In genomic region chr19:6023930-6024329, GRCm38 (mm10) we compare ENCODE assay signal across 26 mouse cellular contexts. TPM values are rescaled to one million over a fixed set of nuclear protein-coding genes. Genes with fewer than 3 reads are reported as not detected.
A peak's percentile ranks its signal among the peaks of the same experiment; 100 is the strongest.
DNase-seq lines count a peak whose midpoint lies in the region; ATAC-seq and TF ChIP-seq lines count a peak whose summit lies in the region.
"Had no signal": no experiment of that assay in that cellular context is flagged by ENCODE, and none has a peak within 500 bp of the region (broad histone marks: within the 10 kb centered on the region; RNA-seq: fewer than 3 reads in every experiment).

No protein-coding gene starts in this region.

- ATAC-seq in hindbrain, postnatal 0 days = no peak
- ATAC-seq in midbrain, embryonic 11.5 days (ENCODE audit: low FRiP score) = no peak
- ATAC-seq in midbrain, embryonic 16.5 days = no peak
- no peak for ATAC-seq in erythroid progenitor cell, adult 5-6 weeks (replicated peaks; ENCODE audit: low FRiP score, poor library complexity, severe bottlenecking)
- ATAC-seq in cerebellum, adult (ENCODE audit: insufficient number of reproducible peaks, low FRiP score, low TSS enrichment) = no peak
- ATAC-seq: forebrain, embryonic 16.5 days; hindbrain, embryonic 16.5 days; intestine, embryonic 15.5 days; midbrain, embryonic 15.5 days had no signal

- WGBS in hindbrain, embryonic 10.5 days = 85% methylated on average over 7 of the region's 7 CpGs
- 83% methylated on average over 7 of the region's 7 CpGs for whole genome bisulfite sequencing in hindbrain, postnatal 0 days
- WGBS in midbrain, embryonic 11.5 days = 90% methylated on average over 7 of the region's 7 CpGs
- WGBS in midbrain, embryonic 16.5 days = 85% methylated on average over 7 of the region's 7 CpGs

- no peaks in the 10 kb centered on the region for H3K9me3 ChIP-seq in hindbrain, embryonic 10.5 days
- no peaks in the 10 kb centered on the region for H3K9me3 ChIP-seq in hindbrain, postnatal 0 days (ENCODE audit: low read length)
- H3K9me3 ChIP-seq in midbrain, embryonic 11.5 days (ENCODE audit: control insufficient read depth, low read length) = no peaks in the 10 kb centered on the region
- no peaks in the 10 kb centered on the region for H3K9me3 ChIP-seq in midbrain, embryonic 16.5 days (replicated peaks; ENCODE audit: control insufficient read depth, low read length, poor library complexity, severe bottlenecking)
- H3K9me3 ChIP-seq: embryonic facial prominence, embryonic 13.5 days; G1E; heart, embryonic 13.5 days; intestine, embryonic 15.5 days; midbrain, embryonic 15.5 days had no signal

- TF ChIP-seq CTCF in hindbrain, postnatal 0 days (IDR thresholded peaks at IDR 0.05; ENCODE audit: low read depth) = no peak

- H3K4me1 ChIP-seq in hindbrain, embryonic 10.5 days (replicated peaks) = peaks cover 9% of the 10 kb centered on the region; the same call in 1 of the 2 replicates
- no peaks in the 10 kb centered on the region for H3K4me1 ChIP-seq in hindbrain, postnatal 0 days (ENCODE audit: insufficient read depth, low read length)
- no peaks in the 10 kb centered on the region for H3K4me1 ChIP-seq in midbrain, embryonic 11.5 days (ENCODE audit: control insufficient read depth, insufficient read depth, low read length)
- H3K4me1 ChIP-seq in midbrain, embryonic 16.5 days (ENCODE audit: control insufficient read depth, insufficient read depth, low read length) = no peaks in the 10 kb centered on the region
- H3K4me1 ChIP-seq: embryonic facial prominence, embryonic 13.5 days; heart, embryonic 13.5 days; midbrain, embryonic 15.5 days had no signal

- no peak overlapping the region for H3K9ac ChIP-seq in hindbrain, postnatal 0 days (replicated peaks; ENCODE audit: low read length)
- H3K9ac ChIP-seq in midbrain, embryonic 11.5 days (ENCODE audit: low read length) = peak overlapping the region; percentile 20; the same call in 1 of the 2 replicates
- H3K9ac ChIP-seq in midbrain, embryonic 16.5 days (ENCODE audit: low read depth, low read length) = no peak overlapping the region
- H3K9ac ChIP-seq: embryonic facial prominence, embryonic 13.5 days; heart, embryonic 13.5 days; intestine, embryonic 15.5 days; midbrain, embryonic 15.5 days had no signal

- H3K36me3 ChIP-seq in hindbrain, embryonic 10.5 days = no peaks in the 10 kb centered on the region
- H3K36me3 ChIP-seq in hindbrain, postnatal 0 days (ENCODE audit: insufficient read depth, low read length) = no peaks in the 10 kb centered on the region
- H3K36me3 ChIP-seq in midbrain, embryonic 11.5 days (ENCODE audit: control insufficient read depth, insufficient read depth, low read length) = no peaks in the 10 kb centered on the region
- H3K36me3 ChIP-seq in midbrain, embryonic 16.5 days (ENCODE audit: control insufficient read depth, insufficient read depth, low read length) = no peaks in the 10 kb centered on the region
- H3K36me3 ChIP-seq: embryonic facial prominence, embryonic 13.5 days; heart, embryonic 13.5 days; intestine, embryonic 15.5 days; midbrain, embryonic 15.5 days had no signal

- no peak overlapping the region for H3K4me2 ChIP-seq in hindbrain, postnatal 0 days (ENCODE audit: low read depth, low read length)
- no peak overlapping the region for H3K4me2 ChIP-seq in midbrain, embryonic 11.5 days
- H3K4me2 ChIP-seq in midbrain, embryonic 16.5 days (ENCODE audit: low read length) = no peak overlapping the region
- H3K4me2 ChIP-seq: embryonic facial prominence, embryonic 13.5 days; heart, embryonic 13.5 days; intestine, embryonic 15.5 days; liver, embryonic 11.5 days; midbrain, embryonic 15.5 days had no signal

- 0 out of 2 replicates have a peak overlapping the region, but pooled peaks have one; percentile 6 for H3K27ac ChIP-seq in hindbrain, embryonic 10.5 days
- H3K27ac ChIP-seq in hindbrain, postnatal 0 days = no peak overlapping the region
- no peak overlapping the region for H3K27ac ChIP-seq in midbrain, embryonic 11.5 days (ENCODE audit: low read depth, low read length)
- no peak overlapping the region for H3K27ac ChIP-seq in midbrain, embryonic 16.5 days (ENCODE audit: low read length)
- H3K27ac ChIP-seq: embryonic facial prominence, embryonic 13.5 days; heart, embryonic 13.5 days; intestine, embryonic 15.5 days; midbrain, embryonic 15.5 days had no signal

- peaks cover 5% of the 10 kb centered on the region; the same call in 1 of the 2 replicates for H3K27me3 ChIP-seq in hindbrain, embryonic 10.5 days (ENCODE audit: insufficient read depth, poor library complexity, severe bottlenecking)
- H3K27me3 ChIP-seq in hindbrain, postnatal 0 days (ENCODE audit: insufficient read depth, low read length) = no peaks in the 10 kb centered on the region
- no peaks in the 10 kb centered on the region for H3K27me3 ChIP-seq in midbrain, embryonic 11.5 days (ENCODE audit: control insufficient read depth, insufficient read depth, low read length)
- H3K27me3 ChIP-seq in midbrain, embryonic 16.5 days (ENCODE audit: control insufficient read depth, insufficient read depth, low read depth, low read length) = no peaks in the 10 kb centered on the region
- H3K27me3 ChIP-seq: embryonic facial prominence, embryonic 13.5 days; intestine, embryonic 15.5 days; midbrain, embryonic 15.5 days had no signal

- H3K4me3 ChIP-seq in hindbrain, embryonic 10.5 days = no peak overlapping the region
- H3K4me3 ChIP-seq in hindbrain, postnatal 0 days (ENCODE audit: low read length) = no peak overlapping the region
- no peak overlapping the region for H3K4me3 ChIP-seq in midbrain, embryonic 11.5 days (ENCODE audit: low read depth, low read length)
- H3K4me3 ChIP-seq in midbrain, embryonic 16.5 days (ENCODE audit: low read depth, low read length) = no peak overlapping the region
- H3K4me3 ChIP-seq: embryonic facial prominence, embryonic 13.5 days; heart, embryonic 13.5 days; intestine, embryonic 15.5 days; midbrain, embryonic 15.5 days had no signal

- DNase-seq in hindbrain, embryonic 10.5 days (ENCODE audit: low spot score) = no peak
- no peak for DNase-seq in hindbrain, postnatal 0 days (ENCODE audit: low spot score)
- no peak for DNase-seq in midbrain, embryonic 11.5 days (ENCODE audit: low spot score, missing footprints)
- DNase-seq in adrenal gland, postnatal 10 days = peak; percentile 63
- DNase-seq in testis, postnatal 14 days (ENCODE audit: low spot score) = peak; percentile 71
- DNase-seq: cerebellum, adult 18-20 months; cerebellum, postnatal 10 days; gastrocnemius, postnatal 10 days; heart, postnatal 10 days; kidney, adult 8-10 months; kidney, postnatal 10 days; layer of hippocampus, adult 9-11 months; right cerebral cortex, postnatal 25 days; thymus, adult 2 months; thymus, postnatal 36 days had no signal

RNA-seq across cellular contexts. Expression of gene Capn1, which starts 8.2 kb away (rescaled TPM):
- polyA plus RNA-seq in hindbrain, embryonic 10.5 days (2016; fragmentation: Nextera tagmentation; extraction: Ambion mirVana) = 5.9 and 6.5 TPM in 2 replicates
- total RNA-seq in hindbrain, postnatal 0 days (2014; rRNA removed) = 13.6 and 15.7 TPM in 2 replicates
- 4.6 and 4.8 TPM in 2 replicates for polyA plus RNA-seq in hindbrain, postnatal 0 days (2015; fragmentation: Nextera tagmentation; extraction: Ambion mirVana)
- 3.9 and 4.0 TPM in 2 replicates for polyA plus RNA-seq in midbrain, embryonic 11.5 days (2014; fragmentation: Nextera tagmentation; extraction: Ambion mirVana)
- polyA plus RNA-seq in midbrain, embryonic 16.5 days (2015; fragmentation: Nextera tagmentation; extraction: Ambion mirVana) = 3.0 and 3.2 TPM in 2 replicates
- 10 to 100 TPM; 31.3 to 40.0 TPM for total RNA-seq in adrenal gland, postnatal 10 days (2021)
- total RNA-seq in erythroid progenitor cell, adult 5-6 weeks (2015; ENCODE audit: low replicate concordance) = 38.1 and 49.7 TPM in 2 replicates
- total RNA-seq in erythroid progenitor cell, adult 5-6 weeks (2017; ENCODE audit: low replicate concordance) = 63.8 and 64.3 TPM in 2 replicates

RNA-seq across cellular contexts. Expression of gene Syvn1, which starts 22.4 kb away (rescaled TPM):
- 37.0 and 39.2 TPM in 2 replicates for polyA plus RNA-seq in hindbrain, embryonic 10.5 days (2016; fragmentation: Nextera tagmentation; extraction: Ambion mirVana)
- total RNA-seq in hindbrain, postnatal 0 days (2014; rRNA removed) = 27.6 and 34.1 TPM in 2 replicates
- polyA plus RNA-seq in hindbrain, postnatal 0 days (2015; fragmentation: Nextera tagmentation; extraction: Ambion mirVana) = 26.8 and 29.8 TPM in 2 replicates
- 18.6 and 23.1 TPM in 2 replicates for polyA plus RNA-seq in midbrain, embryonic 11.5 days (2014; fragmentation: Nextera tagmentation; extraction: Ambion mirVana)
- polyA plus RNA-seq in midbrain, embryonic 16.5 days (2015; fragmentation: Nextera tagmentation; extraction: Ambion mirVana) = 31.5 and 34.5 TPM in 2 replicates
- total RNA-seq in adrenal gland, postnatal 10 days (2021) = 10 to 100 TPM; 40.5 to 43.7 TPM
- total RNA-seq in erythroid progenitor cell, adult 5-6 weeks (2015; ENCODE audit: low replicate concordance) = 29.3 and 45.8 TPM in 2 replicates
- 16.8 and 20.8 TPM in 2 replicates for total RNA-seq in erythroid progenitor cell, adult 5-6 weeks (2017; ENCODE audit: low replicate concordance)

RNA-seq across cellular contexts. Expression of gene Mrpl49, which starts 33.7 kb away (rescaled TPM):
- 77.8 and 81.7 TPM in 2 replicates for polyA plus RNA-seq in hindbrain, embryonic 10.5 days (2016; fragmentation: Nextera tagmentation; extraction: Ambion mirVana)
- total RNA-seq in hindbrain, postnatal 0 days (2014; rRNA removed) = 34.4 and 36.2 TPM in 2 replicates
- 52.4 and 54.9 TPM in 2 replicates for polyA plus RNA-seq in hindbrain, postnatal 0 days (2015; fragmentation: Nextera tagmentation; extraction: Ambion mirVana)
- 88.0 and 92.5 TPM in 2 replicates for polyA plus RNA-seq in midbrain, embryonic 11.5 days (2014; fragmentation: Nextera tagmentation; extraction: Ambion mirVana)
- polyA plus RNA-seq in midbrain, embryonic 16.5 days (2015; fragmentation: Nextera tagmentation; extraction: Ambion mirVana) = 58.5 and 59.7 TPM in 2 replicates
- 10 to 100 TPM; 58.2 to 59.4 TPM for total RNA-seq in adrenal gland, postnatal 10 days (2021)
- total RNA-seq in erythroid progenitor cell, adult 5-6 weeks (2015; ENCODE audit: low replicate concordance) = 27.2 and 31.4 TPM in 2 replicates
- 13.0 and 40.8 TPM in 2 replicates for total RNA-seq in erythroid progenitor cell, adult 5-6 weeks (2017; ENCODE audit: low replicate concordance)

RNA-seq across cellular contexts. Expression of gene Fau, which starts 33.7 kb away (rescaled TPM):
- 764 and 815 TPM in 2 replicates for polyA plus RNA-seq in hindbrain, embryonic 10.5 days (2016; fragmentation: Nextera tagmentation; extraction: Ambion mirVana)
- 558 and 787 TPM in 2 replicates for total RNA-seq in hindbrain, postnatal 0 days (2014; rRNA removed)
- polyA plus RNA-seq in hindbrain, postnatal 0 days (2015; fragmentation: Nextera tagmentation; extraction: Ambion mirVana) = 668 TPM in 2 replicates
- polyA plus RNA-seq in midbrain, embryonic 11.5 days (2014; fragmentation: Nextera tagmentation; extraction: Ambion mirVana) = 717 and 781 TPM in 2 replicates
- polyA plus RNA-seq in midbrain, embryonic 16.5 days (2015; fragmentation: Nextera tagmentation; extraction: Ambion mirVana) = 459 and 498 TPM in 2 replicates
- total RNA-seq in adrenal gland, postnatal 10 days (2021) = 1,000 to 10,000 TPM; 1,154 to 1,182 TPM
- 666 and 864 TPM in 2 replicates for total RNA-seq in erythroid progenitor cell, adult 5-6 weeks (2015; ENCODE audit: low replicate concordance)
- total RNA-seq in erythroid progenitor cell, adult 5-6 weeks (2017; ENCODE audit: low replicate concordance) = 450 and 703 TPM in 2 replicates

RNA-seq across cellular contexts. Expression of gene Znhit2, which starts 37.1 kb away (rescaled TPM):
- 38.3 and 41.9 TPM in 2 replicates for polyA plus RNA-seq in hindbrain, embryonic 10.5 days (2016; fragmentation: Nextera tagmentation; extraction: Ambion mirVana)
- total RNA-seq in hindbrain, postnatal 0 days (2014; rRNA removed) = 76.0 and 97.3 TPM in 2 replicates
- 43.2 and 46.3 TPM in 2 replicates for polyA plus RNA-seq in hindbrain, postnatal 0 days (2015; fragmentation: Nextera tagmentation; extraction: Ambion mirVana)
- polyA plus RNA-seq in midbrain, embryonic 11.5 days (2014; fragmentation: Nextera tagmentation; extraction: Ambion mirVana) = 39.5 and 40.0 TPM in 2 replicates
- 28.2 and 30.2 TPM in 2 replicates for polyA plus RNA-seq in midbrain, embryonic 16.5 days (2015; fragmentation: Nextera tagmentation; extraction: Ambion mirVana)
- total RNA-seq in adrenal gland, postnatal 10 days (2021) = 10 to 100 TPM; 21.6 to 26.1 TPM
- total RNA-seq in erythroid progenitor cell, adult 5-6 weeks (2015; ENCODE audit: low replicate concordance) = 5.9 and 7.2 TPM in 2 replicates
- total RNA-seq in erythroid progenitor cell, adult 5-6 weeks (2017; ENCODE audit: low replicate concordance) = 3.0 and 5.7 TPM in 2 replicates

Comparison
In these comparisons a context has a peak if more than half of its experiments do, and no peak if none do; other contexts are left out.
1. DNase-seq: peak in adrenal gland, postnatal 10 days (single experiment) and testis, postnatal 14 days (single experiment); none in hindbrain, embryonic 10.5 days (single experiment), hindbrain, postnatal 0 days (single experiment) and midbrain, embryonic 11.5 days (single experiment).